Mouse (Mus musculus) thymus, postnatal 10 days (tissue): ENCODE results near the gene H2-DMa.
A peak's percentile ranks its signal among the peaks of the same experiment; 100 is the strongest.

Experiments
- DNase-seq, 2 experiments: peaks; one replicate each; pipeline ENCODE4 v3.0.0; 2021; ENCODE audit warnings: low spot score in 2 of 2

Gene H2-DMa

GRCm38 (mm10) chr17:34104804-34105203 is 14.5 kb upstream of the H2-DMa start:
- no peak for DNase-seq

- no peak for DNase-seq
These were observed 12.8 kb upstream of the H2-DMa start for GRCm38 (mm10) chr17:34106555-34106954.

- no peak for DNase-seq
These were observed 12.1 kb upstream of the H2-DMa start for GRCm38 (mm10) chr17:34107109-34107867.

GRCm38 (mm10) chr17:34108460-34108859 is 10.9 kb upstream of the H2-DMa start:
- no peak for DNase-seq

- DNase-seq, result peak in 1 of 2 experiments; percentile 47
These were observed 10.1 kb upstream of the H2-DMa start for GRCm38 (mm10) chr17:34109038-34109805.

DNA sequence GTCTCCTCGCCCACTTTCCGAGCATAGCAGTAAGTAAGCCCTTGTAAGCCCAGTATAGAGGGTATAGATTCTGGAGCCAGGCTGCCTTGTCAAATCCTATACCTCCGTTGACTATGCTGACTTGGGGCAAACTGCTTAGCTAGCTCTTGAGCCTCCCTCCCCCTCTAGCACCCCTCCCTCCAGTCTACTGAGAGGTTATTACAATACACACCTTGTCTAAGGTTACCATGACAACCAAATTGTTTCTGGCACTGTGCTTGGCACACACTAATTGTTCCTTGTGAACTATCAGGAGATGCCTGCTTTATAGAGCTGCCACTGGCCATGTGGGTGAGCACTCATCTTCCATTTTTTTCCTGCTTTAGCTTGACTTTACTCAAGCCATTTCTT is 9.5 kb upstream of the H2-DMa start:
- no peak for DNase-seq

GRCm38 (mm10) chr17:34110309-34110708 is 9.0 kb upstream of the H2-DMa start:
- no peak for DNase-seq

DNA sequence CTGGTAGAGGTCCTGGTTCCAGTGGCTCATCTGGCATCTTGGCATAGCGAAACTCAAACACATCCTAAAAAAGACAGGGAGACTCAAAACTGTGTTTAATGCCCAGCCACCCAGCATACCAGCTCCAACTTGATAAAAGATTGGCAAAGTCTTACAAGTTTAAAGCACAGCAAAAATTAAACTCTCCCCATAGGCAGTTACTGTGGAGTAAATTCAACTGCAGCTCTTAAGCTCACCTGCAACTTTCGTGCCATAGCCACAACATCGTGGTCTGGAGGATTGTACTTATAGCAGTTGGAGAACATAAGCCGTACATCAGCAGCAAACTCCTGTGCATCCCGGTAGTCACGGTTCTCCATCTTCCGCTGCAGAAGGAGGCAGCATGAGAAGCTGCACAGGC is 5.2 kb upstream of the H2-DMa start:
- no peak for DNase-seq

DNA sequence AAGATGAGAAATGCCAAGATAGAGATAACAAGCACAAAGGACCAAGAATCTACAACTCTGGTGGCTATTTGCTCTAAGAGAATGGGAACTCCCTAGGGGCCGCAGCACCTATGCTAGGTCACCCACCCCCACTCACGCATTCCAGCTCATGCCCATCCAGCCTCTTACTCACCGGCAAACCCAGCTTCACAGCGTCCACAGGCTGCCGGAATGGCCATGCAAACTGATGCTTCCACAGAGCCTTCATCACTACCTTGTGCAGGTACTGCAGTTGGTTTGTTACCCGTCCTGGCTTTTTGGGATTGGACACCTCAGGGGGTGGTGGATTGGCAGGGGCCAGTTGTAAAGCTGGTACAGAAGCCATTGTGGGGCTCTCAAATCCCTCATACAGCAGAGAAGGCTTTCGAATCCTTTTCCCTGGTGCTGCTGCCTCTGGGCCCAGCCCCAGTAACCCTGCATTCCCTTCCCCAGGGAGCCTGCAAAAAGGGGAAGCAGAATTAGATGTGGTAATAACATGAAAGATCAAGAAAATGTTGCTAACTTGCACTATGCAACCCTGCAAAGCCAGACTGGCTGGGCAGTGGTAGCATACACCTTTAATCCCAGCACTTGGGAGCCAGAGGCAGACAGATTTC is 2.5 kb upstream of the H2-DMa start:
- no peak for DNase-seq

- DNase-seq, result no peak
These were observed 1.8 kb upstream of the H2-DMa start for GRCm38 (mm10) chr17:34117421-34118112.

DNA sequence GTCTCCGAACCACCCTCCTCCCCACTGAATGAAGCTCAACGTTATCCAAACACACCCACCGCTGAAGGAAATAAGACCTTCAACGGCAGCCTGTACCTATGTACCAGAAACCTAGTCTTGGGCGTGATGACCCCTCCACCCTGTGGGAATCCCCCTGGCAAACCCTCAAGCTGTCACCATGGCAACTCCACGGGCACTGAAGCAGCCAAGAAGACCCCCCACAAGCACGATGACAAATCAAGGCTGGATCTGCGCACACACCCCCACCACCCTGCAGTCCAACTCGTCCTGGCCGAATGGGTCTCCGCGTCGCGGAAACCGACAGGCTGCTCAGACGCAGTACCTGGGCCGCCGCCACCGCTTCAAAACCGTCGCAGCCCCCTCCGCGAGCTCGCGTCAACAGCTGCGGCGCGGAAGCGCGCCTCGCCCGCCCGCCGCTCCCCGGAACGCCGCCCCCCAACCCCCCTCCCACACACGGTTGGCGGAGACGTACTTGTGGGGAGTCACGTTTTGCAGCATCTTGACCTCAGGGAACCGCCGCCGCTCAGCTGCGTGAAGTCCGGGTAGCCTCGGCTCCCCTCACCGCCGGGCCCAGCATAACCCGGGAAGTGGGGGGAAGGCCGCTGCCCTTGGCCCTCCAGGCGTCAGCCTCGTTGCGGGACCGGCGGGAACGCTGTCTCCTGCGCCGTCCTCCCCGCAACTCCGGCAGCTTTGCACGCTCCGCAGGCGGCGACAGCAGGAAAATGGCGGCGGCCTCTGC is 1.0 kb upstream of the H2-DMa start:
- DNase-seq, result peak; percentile 67 to 69

DNA sequence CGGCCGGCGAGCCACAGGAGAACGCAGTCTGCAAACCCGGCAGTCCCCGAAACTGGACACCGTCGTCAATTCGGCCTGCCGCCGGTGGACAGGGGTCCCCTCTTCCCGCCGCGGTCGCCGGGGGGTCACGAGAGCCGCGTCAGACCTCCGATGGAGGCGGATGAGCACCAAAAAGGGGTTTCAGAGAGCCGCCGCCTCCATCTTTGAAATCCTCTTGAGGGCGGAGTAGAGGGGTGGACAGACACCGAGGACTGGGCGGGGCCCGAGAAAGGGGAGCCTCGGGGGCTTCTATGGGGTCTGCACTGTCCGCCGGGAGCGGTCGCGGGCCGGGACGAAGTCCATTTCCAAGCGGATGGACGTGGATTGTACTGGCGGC is 480 bp upstream of the H2-DMa start:
- no peak for DNase-seq

DNA sequence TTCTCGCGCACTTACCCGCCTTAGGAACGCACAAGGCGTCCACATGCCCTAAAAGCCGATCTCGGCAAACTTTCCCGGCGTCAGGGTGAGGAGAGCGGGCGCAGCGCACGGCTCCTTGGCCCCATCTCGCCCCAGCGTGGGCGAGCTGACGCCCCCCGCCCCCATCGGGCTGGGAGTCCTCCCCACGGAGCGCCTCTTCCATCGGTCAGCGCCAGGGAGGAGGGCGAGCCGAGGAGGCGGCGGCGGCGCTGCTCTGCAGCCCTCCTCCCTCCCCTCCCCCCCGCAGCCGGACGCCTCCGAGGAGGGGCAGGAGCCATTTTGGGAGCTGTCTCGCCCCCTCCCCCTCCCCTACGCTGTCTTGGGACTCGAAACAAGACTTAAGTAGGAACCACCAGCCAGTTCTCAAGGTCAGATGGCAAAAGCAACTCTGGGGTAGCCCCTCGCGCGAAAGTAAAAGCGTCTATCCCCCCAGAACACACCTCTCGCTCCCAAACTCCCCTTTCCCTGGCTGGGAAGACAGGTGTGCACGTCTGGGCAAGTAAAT is 911 bp downstream of the H2-DMa start:
- peak; percentile 79 to 81 for DNase-seq

DNA sequence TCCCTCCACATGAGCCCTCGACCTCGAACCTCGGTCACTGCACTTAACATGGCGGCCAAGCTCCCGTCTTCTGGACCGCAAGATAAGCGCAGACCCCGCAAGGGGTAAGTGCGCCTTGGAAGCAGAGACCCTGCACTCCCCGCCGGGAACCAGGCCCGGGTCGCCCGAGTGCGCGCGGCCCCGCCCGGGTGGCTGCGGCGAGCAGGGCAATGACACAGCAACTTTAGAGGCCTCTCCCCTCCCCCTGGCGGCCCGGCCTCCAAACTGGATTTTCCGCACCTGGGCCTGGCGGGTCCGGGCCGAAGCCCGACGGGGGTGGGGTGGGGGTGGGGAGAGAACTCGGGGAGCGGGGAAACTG is 1.5 kb downstream of the H2-DMa start:
- DNase-seq, result peak; percentile 81 to 85

DNA sequence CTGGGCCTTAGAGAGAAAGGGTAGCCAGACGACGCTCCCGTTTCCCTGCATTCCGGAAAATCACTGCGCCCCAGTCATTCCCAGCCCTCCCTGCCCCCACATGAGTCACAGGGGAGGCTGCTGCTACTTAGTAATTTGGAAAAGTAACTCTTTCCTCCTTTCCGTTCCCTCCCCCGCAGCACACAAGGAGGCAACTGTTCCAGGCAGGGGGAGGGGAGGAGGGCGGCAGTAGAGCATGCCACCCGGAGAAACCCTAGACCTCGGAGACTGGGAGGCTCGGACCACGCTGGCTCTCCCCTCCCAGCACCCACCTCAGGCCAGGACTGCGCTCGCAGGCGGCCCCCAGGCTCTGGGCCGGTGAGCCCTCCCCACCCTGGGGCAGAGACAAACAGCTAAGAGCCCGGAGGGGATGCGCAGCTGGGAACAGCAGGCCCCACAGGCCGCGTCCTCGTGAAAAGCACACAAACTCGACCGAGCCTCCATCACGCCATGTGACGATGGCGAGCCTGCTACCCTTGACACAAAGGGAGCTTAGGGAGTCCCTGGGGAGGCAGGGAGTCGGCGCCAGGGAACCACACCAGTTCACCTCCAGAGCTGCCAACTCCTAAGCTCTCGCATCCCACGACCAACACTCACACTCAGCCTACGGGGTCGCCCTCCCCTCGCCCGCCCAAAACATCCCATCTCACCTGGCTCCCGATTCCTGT is 2.0 kb downstream of the H2-DMa start:
- DNase-seq, result peak; percentile 45 to 57

- DNase-seq, result no peak
These were observed 2.5 kb downstream of the H2-DMa start for GRCm38 (mm10) chr17:34121879-34122187.

GRCm38 (mm10) chr17:34122188-34122984 is 3.0 kb downstream of the H2-DMa start, which contains the start of gene Brd2:
TSS of gene Brd2 (minus strand) at chr17:34122634.
- DNase-seq, result peak; percentile 98 to 99

DNA sequence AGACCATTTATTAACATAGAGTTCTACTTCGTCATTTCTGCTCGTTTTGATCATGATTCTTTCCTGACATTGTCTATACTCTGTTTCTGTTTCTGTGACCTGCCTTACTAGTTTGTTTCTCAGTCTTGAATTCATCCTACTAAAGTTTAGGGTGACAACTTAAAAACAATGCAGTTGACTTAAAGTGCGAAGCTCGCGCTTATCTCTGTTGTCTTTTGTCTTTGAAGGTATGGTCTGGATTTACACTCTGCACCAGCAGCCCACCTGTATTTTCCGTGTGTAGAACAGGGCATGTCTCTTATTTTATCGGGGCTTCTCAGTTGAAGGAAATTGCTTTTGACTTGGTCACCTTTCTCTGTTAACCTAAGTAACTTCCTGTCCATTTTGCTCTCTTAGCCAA is 3.8 kb downstream of the H2-DMa start:
- no peak for DNase-seq

GRCm38 (mm10) chr17:34123518-34123917 is 4.2 kb downstream of the H2-DMa start:
- DNase-seq, result no peak

GRCm38 (mm10) chr17:34124649-34125048 is 5.3 kb downstream of the H2-DMa start:
- DNase-seq, result no peak
